Mouse (Mus musculus) kidney, postnatal 0 days (tissue): ENCODE data around the gene Trim52. TPM values are rescaled to one million over a fixed set of nuclear protein-coding genes. Genes with fewer than 3 reads are reported as not detected.
"Not testable (repeated sequence)": the region's sequence is repeated elsewhere in the genome, so short reads cannot be mapped to it uniquely, and the experiment has no call there.

ENCODE experiments used
- ATAC-seq: fragments of 200-750 bp; cut with Nextera tagmentation; replicated peaks from 2 replicates; pipeline ENCODE4 v1.8.0; 2017; ENCODE audit warnings: low read depth, moderate number of reproducible peaks, moderate TSS enrichment, moderate library complexity; ENCODE audit not compliant: low FRiP score
- DNase-seq: peaks from one replicate; pipeline ENCODE4 v3.0.0-alpha.2; 2016; ENCODE audit warnings: low spot score
- H3K27ac ChIP-seq: fragments of 300-500 bp; sonication (generic); 2 replicates; pipeline ENCODE4 v1.5.1; 2014; ENCODE audit warnings: mild to moderate bottlenecking
- H3K27me3 ChIP-seq: fragments of 300-500 bp; sonication (generic); 2 replicates; pipeline ENCODE4 v1.6.1; 2014; ENCODE audit warnings: low read length, mixed read lengths; ENCODE audit not compliant: insufficient read depth
- H3K36me3 ChIP-seq: fragments of 300-500 bp; sonication (generic); 2 replicates; pipeline ENCODE4 v1.6.1; 2014; ENCODE audit warnings: low read length, mixed read lengths; ENCODE audit not compliant: insufficient read depth
- H3K4me1 ChIP-seq: fragments of 300-500 bp; sonication (generic); replicated peaks from 2 replicates; pipeline ENCODE4 v1.6.1; 2014; ENCODE audit warnings: antibody characterized with exemption, low read length, mixed read lengths; ENCODE audit not compliant: insufficient read depth
- H3K4me2 ChIP-seq: fragments of 300-500 bp; sonication (generic); 2 replicates; pipeline ENCODE4 v1.6.1; 2014; ENCODE audit warnings: mild to moderate bottlenecking, low read length, moderate library complexity, mixed read lengths
- H3K4me3 ChIP-seq: fragments of 300-500 bp; sonication (generic); replicated peaks from 2 replicates; pipeline ENCODE4 v1.5.1; 2014; ENCODE audit warnings: low read depth, low read length
- H3K9ac ChIP-seq: fragments of 300-500 bp; sonication (generic); 2 replicates; pipeline ENCODE4 v1.6.1; 2014; ENCODE audit warnings: low read depth, low read length
- H3K9me3 ChIP-seq: fragments of 300-500 bp; sonication (generic); replicated peaks from 2 replicates; pipeline ENCODE4 v1.6.1; 2016; ENCODE audit warnings: low read length, inconsistent platforms, mixed read lengths
- CTCF ChIP-seq: IDR thresholded peaks from 2 replicates; pipeline ENCODE4 v1.5.1; 2016; ENCODE audit warnings: antibody characterized with exemption, low read depth, mild to moderate bottlenecking, moderate library complexity
- WGBS: fragments of 180-500 bp; shearing (Covaris S2); extraction: QIAGEN DNeasy Blood & Tissue Kit; methylation state at CpG from one replicate; pipeline ENCODE4 v1.1.7; 2014; 5-methylcytosine and 5-hydroxymethylcytosine counted together
- polyA plus RNA-seq: library from polyadenylated mRNA; unstranded; fragments of >200 nt; fragmentation: Nextera tagmentation; extraction: Ambion mirVana; gene quantifications from 2 replicates; pipeline ENCODE4 v1.2.1, GENCODE M21; 2015

Trim52 gene
- polyA plus RNA-seq, 1 experiment from 2014 or later: not detected

GRCm38 (mm10) chr14:106162331-106162730, 56.3 kb downstream of the Trim52 start:
- no peak for ATAC-seq
- Histone ChIP-seq H3K4me1 (no peaks in the 10 kb centered on the region), H3K9me3 (no peaks in the 10 kb centered on the region), H3K36me3 (no peaks in the 10 kb centered on the region), H3K4me3 (no peak overlapping the region), H3K27me3 (no peaks in the 10 kb centered on the region), H3K27ac (no peak overlapping the region), H3K9ac (no peak overlapping the region), H3K4me2 (no peak overlapping the region)
- DNase-seq: no peak
- no peak for TF ChIP-seq CTCF
- 46% methylated on average over 3 of the region's 3 CpGs for WGBS

GRCm38 (mm10) chr14:106163196-106163595, 57.2 kb downstream of the Trim52 start:
- ATAC-seq (no peak), DNase-seq (no peak)
- no peak for TF ChIP-seq CTCF
- no peak overlapping the region for H3K27ac ChIP-seq
- no peaks in the 10 kb centered on the region for H3K4me1 ChIP-seq
- H3K4me3 ChIP-seq: no peak overlapping the region
- no peak overlapping the region for H3K4me2 ChIP-seq
- H3K9ac ChIP-seq: no peak overlapping the region
- H3K36me3 ChIP-seq: no peaks in the 10 kb centered on the region
- no peaks in the 10 kb centered on the region for H3K9me3 ChIP-seq
- no peaks in the 10 kb centered on the region for H3K27me3 ChIP-seq

GRCm38 (mm10) chr14:106163933-106164332, 57.9 kb downstream of the Trim52 start:
- H3K27ac ChIP-seq, H3K36me3 ChIP-seq, H3K4me2 ChIP-seq, H3K4me1 ChIP-seq, DNase-seq, ATAC-seq, H3K27me3 ChIP-seq, H3K9me3 ChIP-seq, H3K9ac ChIP-seq, H3K4me3 ChIP-seq: not testable (repeated sequence)

GRCm38 (mm10) chr14:106176879-106177278, 70.9 kb downstream of the Trim52 start:
- Histone ChIP-seq H3K9ac (no peak overlapping the region), H3K4me2 (no peak overlapping the region), H3K36me3 (no peaks in the 10 kb centered on the region), H3K27me3 (no peaks in the 10 kb centered on the region), H3K9me3 (no peaks in the 10 kb centered on the region), H3K4me3 (no peak overlapping the region), H3K4me1 (no peaks in the 10 kb centered on the region), H3K27ac (no peak overlapping the region)
- DNase-seq (peak; percentile 35), ATAC-seq (no peak)
- WGBS: 59% methylated on average over 5 of the region's 5 CpGs
- TF ChIP-seq CTCF: no peak

- WGBS: 52% methylated on average over 4 of the region's 4 CpGs
- Histone ChIP-seq H3K4me1 (no peaks in the 10 kb centered on the region), H3K4me3 (no peak overlapping the region), H3K9me3 (no peaks in the 10 kb centered on the region), H3K4me2 (no peak overlapping the region), H3K9ac (no peak overlapping the region), H3K36me3 (no peaks in the 10 kb centered on the region), H3K27me3 (no peaks in the 10 kb centered on the region), H3K27ac (no peak overlapping the region)
- DNase-seq (no peak), ATAC-seq (no peak)
- no peak for TF ChIP-seq CTCF
Measured at GRCm38 (mm10) chr14:106178245-106178644, 72.2 kb downstream of the Trim52 start.

- Histone ChIP-seq H3K4me3 (no peak overlapping the region), H3K27me3 (no peaks in the 10 kb centered on the region), H3K9ac (no peak overlapping the region), H3K36me3 (no peaks in the 10 kb centered on the region), H3K4me1 (no peaks in the 10 kb centered on the region), H3K9me3 (no peaks in the 10 kb centered on the region), H3K4me2 (no peak overlapping the region), H3K27ac (no peak overlapping the region)
- ATAC-seq (no peak), DNase-seq (peak; percentile 34)
- WGBS: 46% methylated on average over 8 of the region's 8 CpGs
- no peak for TF ChIP-seq CTCF
Measured at GRCm38 (mm10) chr14:106179102-106179727, 73.2 kb downstream of the Trim52 start.

- Histone ChIP-seq H3K9me3 (no peaks in the 10 kb centered on the region), H3K36me3 (no peaks in the 10 kb centered on the region), H3K9ac (no peak overlapping the region), H3K4me1 (no peaks in the 10 kb centered on the region), H3K4me3 (no peak overlapping the region), H3K4me2 (no peak overlapping the region), H3K27me3 (no peaks in the 10 kb centered on the region), H3K27ac (no peak overlapping the region)
- ATAC-seq (no peak), DNase-seq (peak; percentile 63)
- no peak for TF ChIP-seq CTCF
- WGBS: 75% methylated on average over 2 of the region's 2 CpGs
Measured at GRCm38 (mm10) chr14:106179728-106180125, 73.7 kb downstream of the Trim52 start.
